Mouse (Mus musculus): ENCODE measurements at regions not wholly inside any gene's neighbourhood (a gene's known extent, or its start where the extent isn't known, plus 50 kb on each side); places are given as distances from the start of the nearest gene placed in this dataset.

GRCm38 (mm10) chr13:28497483-28497882 lies 240.2 kb downstream of the Gm11361 start:
- TF ChIP-seq POLR2A (IDR thresholded peaks at IDR 0.05; ENCODE audit: low read depth, low read length), result no peak
- no peak for TF ChIP-seq USF2 (conservative IDR thresholded peaks at IDR 0.05; ENCODE audit: low read depth, low read length)
- TF ChIP-seq MAX (IDR thresholded peaks at IDR 0.05; ENCODE audit: low read length), result no peak
- TF ChIP-seq TCF12 (IDR thresholded peaks at IDR 0.05; ENCODE audit: low read depth, low read length), result no peak
- TF ChIP-seq CTCF (conservative IDR thresholded peaks at IDR 0.05 in 1 of 2, IDR thresholded peaks at IDR 0.05 in 1 of 2; ENCODE audit: low read depth in 2 of 2, low read length in 2 of 2), result no peak
- TF ChIP-seq SMC3 (IDR thresholded peaks at IDR 0.05; ENCODE audit: low read depth, low read length), result no peak
- TF ChIP-seq POLR2AphosphoS2 (IDR thresholded peaks at IDR 0.05; ENCODE audit: low read depth, low read length), result no peak
- no peak for TF ChIP-seq CHD1 (IDR thresholded peaks at IDR 0.05; ENCODE audit: low read depth, low read length)
- no peak for TF ChIP-seq UBTF (IDR thresholded peaks at IDR 0.05; ENCODE audit: low read depth, low read length)
- no peak for TF ChIP-seq NELFE (IDR thresholded peaks at IDR 0.05; ENCODE audit: low read depth, low read length)
- no peak for TF ChIP-seq ZMIZ1 (IDR thresholded peaks at IDR 0.05; ENCODE audit: low read depth, low read length)
- no peak for TF ChIP-seq RCOR1 (conservative IDR thresholded peaks at IDR 0.05; ENCODE audit: low read depth, low read length)
- no peak for TF ChIP-seq EP300 (IDR thresholded peaks at IDR 0.05; ENCODE audit: low read length)

Data from CH12.LX (cell line).